Mouse (Mus musculus): ENCODE measurements around the gene Lrrk2. TPM values are rescaled to one million over a fixed set of nuclear protein-coding genes. Genes with fewer than 3 reads are reported as not detected.
"Not testable (repeated sequence)": the region's sequence is repeated elsewhere in the genome, so short reads cannot be mapped to it uniquely, and the experiment has no call there.

Lrrk2 gene
- polyA plus RNA-seq, 1 experiment from 2014 or later, result 3.6 TPM

GRCm38 (mm10) chr15:91755756-91756155 is 82.8 kb downstream of the Lrrk2 start:
- Histone ChIP-seq H3K9me3 (no peaks in the 10 kb centered on the region), H3K36me3 (replicated peaks) (no peaks in the 10 kb centered on the region), H3K27ac (no peak overlapping the region), H3K4me3 (replicated peaks) (no peak overlapping the region), H3K4me1 (0 out of 2 replicates have a peak, but pooled peaks cover 4% of the 10 kb centered on the region), H3K27me3 (no peaks in the 10 kb centered on the region), H3K9ac (no peak overlapping the region), H3K4me2 (no peak overlapping the region)
- ATAC-seq (ENCODE audit: low FRiP score), result no peak
- 88% methylated on average over 16 of the region's 16 CpGs for WGBS

GRCm38 (mm10) chr15:91772041-91772440 is 99.1 kb downstream of the Lrrk2 start:
- H3K4me3 ChIP-seq (replicated peaks), result no peak overlapping the region
- 39% methylated on average over 4 of the region's 4 CpGs for WGBS
- H3K4me1 ChIP-seq, result no peaks in the 10 kb centered on the region
- H3K27ac ChIP-seq, result no peak overlapping the region
- no peaks in the 10 kb centered on the region for H3K27me3 ChIP-seq
- H3K36me3 ChIP-seq (replicated peaks), result no peaks in the 10 kb centered on the region
- H3K4me2 ChIP-seq, result no peak overlapping the region
- no peaks in the 10 kb centered on the region for H3K9me3 ChIP-seq
- H3K9ac ChIP-seq, result no peak overlapping the region
- no peak for ATAC-seq (ENCODE audit: low FRiP score)

- no peaks in the 10 kb centered on the region for H3K4me1 ChIP-seq
- H3K27ac ChIP-seq, result no peak overlapping the region
- H3K27me3 ChIP-seq, result no peaks in the 10 kb centered on the region
- H3K4me3 ChIP-seq (replicated peaks), result no peak overlapping the region
- no peak overlapping the region for H3K9ac ChIP-seq
- no peaks in the 10 kb centered on the region for H3K36me3 ChIP-seq (replicated peaks)
- WGBS, result 91% methylated on average over 9 of the region's 9 CpGs
- no peak overlapping the region for H3K4me2 ChIP-seq
- no peaks in the 10 kb centered on the region for H3K9me3 ChIP-seq
- no peak for ATAC-seq (ENCODE audit: low FRiP score)
Observed at GRCm38 (mm10) chr15:91779166-91779565, 106.2 kb downstream of the Lrrk2 start.

- Histone ChIP-seq H3K27me3 (no peaks in the 10 kb centered on the region), H3K9me3 (no peaks in the 10 kb centered on the region), H3K4me3 (replicated peaks) (no peak overlapping the region), H3K4me2 (no peak overlapping the region), H3K36me3 (replicated peaks) (no peaks in the 10 kb centered on the region), H3K27ac (no peak overlapping the region), H3K4me1 (no peaks in the 10 kb centered on the region), H3K9ac (no peak overlapping the region)
- ATAC-seq (ENCODE audit: low FRiP score), result no peak
- WGBS, result 26% methylated on average over 6 of the region's 6 CpGs
Observed at GRCm38 (mm10) chr15:91781172-91781571, 108.2 kb downstream of the Lrrk2 start.

GRCm38 (mm10) chr15:91788338-91788737 is 115.4 kb downstream of the Lrrk2 start:
- Histone ChIP-seq H3K9ac (no peak overlapping the region), H3K27me3 (no peaks in the 10 kb centered on the region), H3K9me3 (no peaks in the 10 kb centered on the region), H3K36me3 (replicated peaks) (no peaks in the 10 kb centered on the region), H3K4me3 (replicated peaks) (no peak overlapping the region), H3K4me2 (no peak overlapping the region), H3K27ac (no peak overlapping the region), H3K4me1 (no peaks in the 10 kb centered on the region)
- WGBS, result 91% methylated on average over 11 of the region's 11 CpGs
- ATAC-seq (ENCODE audit: low FRiP score), result no peak

- no peaks in the 10 kb centered on the region for H3K36me3 ChIP-seq (replicated peaks)
- WGBS, result 84% methylated on average over 4 of the region's 4 CpGs
- no peak for ATAC-seq (ENCODE audit: low FRiP score)
- H3K9ac ChIP-seq, result no peak overlapping the region
- H3K27me3 ChIP-seq, result no peaks in the 10 kb centered on the region
- H3K4me2 ChIP-seq, result no peak overlapping the region
- H3K4me1 ChIP-seq, result no peaks in the 10 kb centered on the region
- H3K4me3 ChIP-seq (replicated peaks), result no peak overlapping the region
- no peak overlapping the region for H3K27ac ChIP-seq
- no peaks in the 10 kb centered on the region for H3K9me3 ChIP-seq
Observed at GRCm38 (mm10) chr15:91806463-91806862, 133.5 kb downstream of the Lrrk2 start.

- Histone ChIP-seq H3K27me3 (no peaks in the 10 kb centered on the region), H3K4me2 (no peak overlapping the region), H3K4me1 (no peaks in the 10 kb centered on the region), H3K9ac (no peak overlapping the region), H3K27ac (no peak overlapping the region), H3K4me3 (replicated peaks) (no peak overlapping the region), H3K36me3 (replicated peaks) (no peaks in the 10 kb centered on the region), H3K9me3 (no peaks in the 10 kb centered on the region)
- 84% methylated on average over 6 of the region's 6 CpGs for WGBS
- ATAC-seq (ENCODE audit: low FRiP score), result no peak
Observed at GRCm38 (mm10) chr15:91835319-91835718, 162.3 kb downstream of the Lrrk2 start.

GRCm38 (mm10) chr15:91837965-91838364 is 165.0 kb downstream of the Lrrk2 start, which contains the start of gene Smgc:
TSS of gene Smgc (plus strand) at chr15:91838265.
- Histone ChIP-seq H3K4me3 (replicated peaks) (no peak within 1 kb of the TSS), H3K9me3 (no peaks in the 10 kb centered on the region), H3K27ac (no peak within 1 kb of the TSS), H3K4me1 (no peaks in the 10 kb centered on the region), H3K4me2 (no peak within 1 kb of the TSS), H3K9ac (no peak within 1 kb of the TSS), H3K36me3 (replicated peaks) (no peaks in the 10 kb centered on the region), H3K27me3 (no peaks in the 10 kb centered on the region)
- 92% methylated on average over 7 of the region's 7 CpGs for WGBS
- no peak for ATAC-seq (ENCODE audit: low FRiP score)

GRCm38 (mm10) chr15:91864130-91864529 is 191.2 kb downstream of the Lrrk2 start:
- H3K4me3 ChIP-seq (replicated peaks); H3K27ac ChIP-seq; ATAC-seq (ENCODE audit: low FRiP score); H3K9me3 ChIP-seq; H3K36me3 ChIP-seq (replicated peaks); H3K27me3 ChIP-seq; H3K9ac ChIP-seq; H3K4me2 ChIP-seq; H3K4me1 ChIP-seq: not testable (repeated sequence)
- 3% methylated on average over 5 of the region's 5 CpGs for WGBS

Other genes with a start within 250 kb of the Lrrk2 start
- 2.3 and 3.8 TPM in 2 replicates for gene Slc2a13, start 99.9 kb upstream of the Lrrk2 start, polyA plus RNA-seq (2016; fragmentation: Nextera tagmentation; extraction: Ambion mirVana)
- gene Smgc, start 165.1 kb downstream of the Lrrk2 start, polyA plus RNA-seq (2016; fragmentation: Nextera tagmentation; extraction: Ambion mirVana), result not detected in 2 replicates